8 mouse cellular contexts compared by ENCODE assay signal in genomic region chr4:82933698-82934210, GRCm38 (mm10). TPM values are rescaled to one million over a fixed set of nuclear protein-coding genes. Genes with fewer than 3 reads are reported as not detected.
DNase-seq lines count a peak whose midpoint lies in the region; TF ChIP-seq lines count a peak whose summit lies in the region.

No protein-coding gene starts in this region.

- intact Hi-C loops in gastrocnemius, adult 2 months (cut with DNase I), result loop anchor here (2.0 to 10.0 kb wide), 6 partner anchors 76 to 1759 kb away; partner anchors contain the start of gene Zdhhc21

- TF ChIP-seq CTCF in spleen, adult 2 months (IDR thresholded peaks at IDR 0.05; ENCODE audit: extremely low read depth, insufficient read depth, insufficient read length, insufficient replicate concordance), result peak; percentile 50; the same call in 1 of the 2 replicates
- peak; percentile 92 for TF ChIP-seq CTCF in gastrocnemius, adult 2 months (IDR thresholded peaks at IDR 0.05)

- H3K27me3 ChIP-seq in spleen, adult 2 months (ENCODE audit: control insufficient read depth, insufficient read depth, low read length), result no peaks in the 10 kb centered on the region

- H3K4me1 ChIP-seq in spleen, adult 2 months (ENCODE audit: control insufficient read depth, insufficient read depth, insufficient read length), result no peaks in the 10 kb centered on the region

- no peak overlapping the region for H3K27ac ChIP-seq in spleen, adult 2 months (ENCODE audit: insufficient read depth, low read length)
- peak overlapping the region; percentile 77 for H3K27ac ChIP-seq in gastrocnemius, adult 2 months

- 4% methylated on average over 14 of the region's 14 CpGs for WGBS in spleen, adult 2 months

- no peak for TF ChIP-seq POLR2A in spleen, adult 2 months (IDR thresholded peaks at IDR 0.05; ENCODE audit: low read depth, low read length)

- peak in 1 of 2 experiments; percentile 26 for DNase-seq in spleen, adult 2 months (ENCODE audit: low read depth in 1 of 2, low spot score in 2 of 2)
- DNase-seq in spleen, adult 12 weeks (ENCODE audit: low spot score), result no peak
- peak; percentile 86 to 92 for DNase-seq in cerebellum, postnatal 25 days
- DNase-seq in gastrocnemius, adult 2 months, result peak; percentile 72
- DNase-seq in hindlimb bud, embryonic 11.5 days (ENCODE audit: extremely low spot score, low read depth, low spot score), result peak; percentile 49
- peak; percentile 83 to 89 for DNase-seq in left cerebral cortex, adult 18-20 months (ENCODE audit: low spot score in 2 of 2)
- DNase-seq in lung, postnatal 4 days, result peak; percentile 43 to 79
- peak; percentile 53 for DNase-seq in retina, postnatal 7 days (ENCODE audit: low read depth, low spot score)

- H3K4me3 ChIP-seq in spleen, adult 2 months (ENCODE audit: extremely low read depth, insufficient read depth, insufficient read length), result no peak overlapping the region
- H3K4me3 ChIP-seq in gastrocnemius, adult 2 months, result peak overlapping the region; percentile 74

- H3K36me3 ChIP-seq in spleen, adult 2 months (ENCODE audit: control insufficient read depth, insufficient read depth, low read length), result no peaks in the 10 kb centered on the region

RNA-seq across cellular contexts. Expression of gene Cer1, which starts 48.8 kb away (rescaled TPM):
- polyA plus RNA-seq in spleen, adult 2 months (2012; rRNA removed), result not detected in 2 replicates
- total RNA-seq in gastrocnemius, adult 2 months (2021), result not detected
- total RNA-seq in left cerebral cortex, adult 18-20 months (2021), result under 1 TPM in 1 of 2 experiments, not detected in 1; 0.21 TPM
